Mouse (Mus musculus) embryo, embryonic 10.5 days (tissue): ENCODE measurements around the gene Rab7b.

ENCODE experiments used
- DNase-seq: peaks from one replicate; pipeline ENCODE4 v3.0.0-alpha.2; 2015; ENCODE audit warnings: low spot score

Rab7b gene

GRCm38 (mm10) chr1:131688475-131688874, at the start of gene Rab7b:
Gene Rab7b, plus strand, starts transcription at chr1:131688695.
- DNase-seq = no peak

- DNase-seq = no peak
These were observed 48.4 kb upstream of the Rab7b start for GRCm38 (mm10) chr1:131640062-131640461.

GRCm38 (mm10) chr1:131641565-131641964, 46.9 kb upstream of the Rab7b start:
- no peak for DNase-seq

GRCm38 (mm10) chr1:131642251-131642650, 46.2 kb upstream of the Rab7b start:
- DNase-seq = no peak

GRCm38 (mm10) chr1:131652670-131653443, 35.6 kb upstream of the Rab7b start:
- no peak for DNase-seq

GRCm38 (mm10) chr1:131655601-131656000, 32.9 kb upstream of the Rab7b start:
- no peak for DNase-seq

- DNase-seq = peak; percentile 96
These were observed 30.5 kb upstream of the Rab7b start for GRCm38 (mm10) chr1:131657945-131658354.

GRCm38 (mm10) chr1:131659512-131660085, 28.9 kb upstream of the Rab7b start:
- DNase-seq = no peak

GRCm38 (mm10) chr1:131660266-131660665, 28.2 kb upstream of the Rab7b start:
- no peak for DNase-seq

- DNase-seq = no peak
These were observed 27.6 kb upstream of the Rab7b start for GRCm38 (mm10) chr1:131660716-131661472.

GRCm38 (mm10) chr1:131661749-131662148, 26.7 kb upstream of the Rab7b start:
- no peak for DNase-seq

- no peak for DNase-seq
These were observed 25.1 kb upstream of the Rab7b start for GRCm38 (mm10) chr1:131663286-131663995.

- no peak for DNase-seq
These were observed 24.4 kb upstream of the Rab7b start for GRCm38 (mm10) chr1:131664136-131664535.

- no peak for DNase-seq
These were observed 22.6 kb upstream of the Rab7b start for GRCm38 (mm10) chr1:131665886-131666285.

GRCm38 (mm10) chr1:131671113-131671512, 17.4 kb upstream of the Rab7b start:
- no peak for DNase-seq

GRCm38 (mm10) chr1:131672361-131672760, 16.1 kb upstream of the Rab7b start:
- DNase-seq = no peak

GRCm38 (mm10) chr1:131679644-131680043, 8.9 kb upstream of the Rab7b start:
- no peak for DNase-seq

GRCm38 (mm10) chr1:131687739-131688138, 756 bp upstream of the Rab7b start:
- DNase-seq = no peak

- DNase-seq = no peak
These were observed 521 bp downstream of the Rab7b start for GRCm38 (mm10) chr1:131689016-131689415.

- no peak for DNase-seq
These were observed 1.4 kb downstream of the Rab7b start for GRCm38 (mm10) chr1:131689899-131690298.

- DNase-seq = no peak
These were observed 1.9 kb downstream of the Rab7b start for GRCm38 (mm10) chr1:131690435-131690834.

- peak; percentile 43 for DNase-seq
These were observed 2.9 kb downstream of the Rab7b start for GRCm38 (mm10) chr1:131691356-131691755.
